Mouse (Mus musculus): ENCODE data around the gene Hoxd10. TPM values are rescaled to one million over a fixed set of nuclear protein-coding genes. Genes with fewer than 3 reads are reported as not detected.
A peak's percentile ranks its signal among the peaks of the same experiment; 100 is the strongest.

Gene Hoxd10
- polyA plus RNA-seq, 1 experiment from 2014 or later: not detected

MicroRNAs within 50 kb of the gene (microRNA counts, 519-probe panel; counts per million panel counts)
- 3,282 counts per million, percentile 87 among the panel's probes with 10 or more counts for microRNA mmu-miR-10b

Small RNA genes lying within 50 kb of the gene (microRNA-seq; reads per million reads assigned to microRNA genes)
- gene Gm44463 (not detected), gene Mir10b (40,333 reads per million, percentile 99 among the genes with 10 or more reads in this experiment)

Other genes starting within 250 kb of the Hoxd10 start
- 42.9 and 45.2 TPM in 2 replicates for gene Lnpk, start 112.5 kb upstream of the Hoxd10 start, polyA plus RNA-seq (2015; fragmentation: Nextera tagmentation; extraction: Ambion mirVana)
- 0.40 and 0.58 TPM in 2 replicates for gene Evx2, start 32.4 kb upstream of the Hoxd10 start, polyA plus RNA-seq (2015; fragmentation: Nextera tagmentation; extraction: Ambion mirVana)
- gene Hoxd13, start 23.6 kb upstream of the Hoxd10 start, polyA plus RNA-seq (2015; fragmentation: Nextera tagmentation; extraction: Ambion mirVana): 0.06 TPM in 1 of 2 replicates, not detected in the other
- gene Hoxd12, start 16.9 kb upstream of the Hoxd10 start, polyA plus RNA-seq (2015; fragmentation: Nextera tagmentation; extraction: Ambion mirVana): not detected in 2 replicates
- gene Hoxd11, start 12.4 kb upstream of the Hoxd10 start, polyA plus RNA-seq (2015; fragmentation: Nextera tagmentation; extraction: Ambion mirVana): not detected in 2 replicates
- 0.07 TPM in 1 of 2 replicates, not detected in the other for gene Hoxd9, start 5.8 kb downstream of the Hoxd10 start, polyA plus RNA-seq (2015; fragmentation: Nextera tagmentation; extraction: Ambion mirVana)
- gene Hoxd8, start 12.7 kb downstream of the Hoxd10 start, polyA plus RNA-seq (2015; fragmentation: Nextera tagmentation; extraction: Ambion mirVana): 0.66 and 1.1 TPM in 2 replicates
- gene Hoxd3, start 20.0 kb downstream of the Hoxd10 start, polyA plus RNA-seq (2015; fragmentation: Nextera tagmentation; extraction: Ambion mirVana): 43.8 and 48.0 TPM in 2 replicates
- gene Hoxd4, start 20.0 kb downstream of the Hoxd10 start, polyA plus RNA-seq (2015; fragmentation: Nextera tagmentation; extraction: Ambion mirVana): 2.2 and 2.3 TPM in 2 replicates
- gene Gm28230, start 34.8 kb downstream of the Hoxd10 start, polyA plus RNA-seq (2015; fragmentation: Nextera tagmentation; extraction: Ambion mirVana): 0.45 and 0.72 TPM in 2 replicates
- gene Hoxd1, start 71.1 kb downstream of the Hoxd10 start, polyA plus RNA-seq (2015; fragmentation: Nextera tagmentation; extraction: Ambion mirVana): 1.1 and 1.3 TPM in 2 replicates
- gene Mtx2, start 133.9 kb downstream of the Hoxd10 start, polyA plus RNA-seq (2015; fragmentation: Nextera tagmentation; extraction: Ambion mirVana): 156 and 171 TPM in 2 replicates